Mouse (Mus musculus) hindbrain, postnatal 0 days (tissue): ENCODE measurements around the gene Zic1. TPM values are rescaled to one million over a fixed set of nuclear protein-coding genes. Genes with fewer than 3 reads are reported as not detected.

ENCODE experiments used
- ATAC-seq: fragments of 200-750 bp; cut with Nextera tagmentation; 2 replicates; pipeline ENCODE4 v1.8.0; 2017; ENCODE audit warnings: mild to moderate bottlenecking, moderate TSS enrichment, moderate library complexity
- DNase-seq: peaks from one replicate; pipeline ENCODE4 v3.0.0-alpha.2; 2015; ENCODE audit warnings: low spot score
- H3K27ac ChIP-seq: fragments of 300-500 bp; sonication (generic); 2 replicates; pipeline ENCODE4 v1.5.1; 2014; ENCODE audit warnings: mild to moderate bottlenecking
- H3K27me3 ChIP-seq: fragments of 300-500 bp; sonication (generic); 2 replicates; pipeline ENCODE4 v1.6.1; 2014; ENCODE audit warnings: low read length, mixed read lengths; ENCODE audit not compliant: insufficient read depth
- H3K36me3 ChIP-seq: fragments of 300-500 bp; sonication (generic); 2 replicates; pipeline ENCODE4 v1.6.1; 2014; ENCODE audit warnings: low read length, mixed read lengths; ENCODE audit not compliant: insufficient read depth
- H3K4me1 ChIP-seq: fragments of 300-500 bp; sonication (generic); 2 replicates; pipeline ENCODE4 v1.6.1; 2014; ENCODE audit warnings: antibody characterized with exemption, low read length, mixed read lengths; ENCODE audit not compliant: insufficient read depth
- H3K4me2 ChIP-seq: fragments of 300-500 bp; sonication (generic); 2 replicates; pipeline ENCODE4 v1.6.1; 2014; ENCODE audit warnings: low read depth, mild to moderate bottlenecking, low read length, moderate library complexity, mixed read lengths
- H3K4me3 ChIP-seq: fragments of 300-500 bp; sonication (generic); 2 replicates; pipeline ENCODE4 v1.5.1; 2014; ENCODE audit warnings: low read length
- H3K9ac ChIP-seq: fragments of 300-500 bp; sonication (generic); replicated peaks from 2 replicates; pipeline ENCODE4 v1.6.1; 2014; ENCODE audit warnings: mild to moderate bottlenecking, low read length, moderate library complexity, mixed read lengths
- H3K9me3 ChIP-seq: fragments of 300-500 bp; sonication (generic); 2 replicates; pipeline ENCODE4 v1.6.1; 2016; ENCODE audit warnings: low read length, mixed read lengths
- CTCF ChIP-seq: IDR thresholded peaks from 2 replicates; pipeline ENCODE4 v1.5.1; 2016; ENCODE audit warnings: antibody characterized with exemption, control low read depth, low read depth
- WGBS: fragments of 180-500 bp; shearing (Covaris S2); extraction: QIAGEN DNeasy Blood & Tissue Kit; methylation state at CpG from one replicate; pipeline ENCODE4 v1.1.7; 2014; 5-methylcytosine and 5-hydroxymethylcytosine counted together
- polyA plus RNA-seq: library from polyadenylated mRNA; unstranded; fragments of >200 nt; fragmentation: Nextera tagmentation; extraction: Ambion mirVana; gene quantifications from 2 replicates; pipeline ENCODE4 v1.2.1, GENCODE M21; 2015
- total RNA-seq: library from RNA; depleted of rRNA; stranded (reverse); fragments of >200 nt; gene quantifications from 2 replicates; pipeline ENCODE4 v1.2.3, GENCODE M21; 2014

Zic1 gene
- total and polyA plus RNA-seq, 2 experiments from 2014 or later = 19.7 to 342 TPM

DNA sequence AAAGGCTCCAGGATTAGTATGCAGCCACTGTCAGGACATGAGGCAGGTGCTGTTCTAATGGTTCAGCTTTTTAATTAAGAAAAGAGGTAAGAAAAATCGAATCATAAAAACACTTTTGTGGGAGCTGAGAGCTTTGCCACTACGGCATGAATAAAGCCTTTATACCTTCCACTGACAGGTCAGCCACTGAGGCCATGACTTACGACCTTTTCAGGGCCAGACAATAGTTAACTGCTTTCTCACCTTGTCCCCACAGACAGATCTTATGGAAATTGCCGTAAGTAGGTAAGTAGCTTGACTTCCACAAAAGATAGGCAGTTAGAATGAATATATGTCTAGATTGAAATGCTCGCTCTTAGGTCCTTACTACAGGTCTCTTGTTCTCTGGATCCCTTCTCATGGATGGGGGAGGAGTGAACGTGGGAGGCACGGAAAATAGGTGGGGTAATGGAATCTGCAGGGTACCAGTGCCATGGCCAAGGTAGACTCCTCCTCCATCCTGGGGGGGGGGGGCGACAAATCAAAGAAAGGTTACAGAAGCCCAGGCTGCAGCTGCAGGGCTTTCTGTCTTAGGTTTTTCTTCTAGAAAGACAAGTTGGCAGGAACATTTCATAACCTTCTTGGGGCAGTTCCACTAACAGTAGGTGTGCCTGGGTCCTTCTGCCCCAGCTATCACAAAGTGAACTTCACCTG lies 27.9 kb upstream of the Zic1 start:
- H3K4me1 ChIP-seq = no peaks in the 10 kb centered on the region
- ATAC-seq (no peak), DNase-seq (no peak)
- H3K4me2 ChIP-seq = no peak overlapping the region
- TF ChIP-seq CTCF = no peak
- no peak overlapping the region for H3K9ac ChIP-seq
- H3K27ac ChIP-seq = peak overlapping the region; percentile 42; the same call in 1 of the 2 replicates
- H3K36me3 ChIP-seq = no peaks in the 10 kb centered on the region
- peaks cover 39% of the 10 kb centered on the region; the same call in 1 of the 2 replicates for H3K27me3 ChIP-seq
- H3K4me3 ChIP-seq = no peak overlapping the region
- H3K9me3 ChIP-seq = no peaks in the 10 kb centered on the region
- 26% methylated on average over 8 of the region's 8 CpGs for WGBS

DNA sequence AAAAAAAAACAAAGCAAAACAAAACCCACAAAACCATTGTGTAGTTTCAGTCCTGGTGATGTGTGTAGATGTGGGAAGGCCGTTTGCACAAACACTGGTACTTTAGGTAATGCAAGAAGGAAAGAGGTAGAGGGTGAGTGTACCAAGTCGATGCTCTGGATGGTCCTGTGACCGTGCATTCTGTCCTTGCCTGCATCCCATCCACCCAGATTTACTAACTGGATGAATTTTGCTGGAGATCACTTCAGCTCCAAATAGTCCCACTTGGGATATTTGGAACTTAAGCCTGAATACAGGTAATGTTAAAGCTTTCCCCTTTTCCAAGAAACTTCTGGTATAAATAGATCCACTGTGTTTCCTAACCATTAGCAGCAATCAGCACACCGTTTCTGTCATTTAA lies 22.6 kb upstream of the Zic1 start:
- no peaks in the 10 kb centered on the region for H3K36me3 ChIP-seq
- H3K9ac ChIP-seq = peak overlapping the region; percentile 58; the same call in 1 of the 2 replicates
- 38% methylated on average over 4 of the region's 4 CpGs for WGBS
- peak overlapping the region; percentile 98; the same call in 1 of the 2 replicates for H3K27ac ChIP-seq
- peak overlapping the region; percentile 53 for H3K4me2 ChIP-seq
- no peak for TF ChIP-seq CTCF
- H3K27me3 ChIP-seq = peaks cover 39% of the 10 kb centered on the region
- H3K9me3 ChIP-seq = no peaks in the 10 kb centered on the region
- ATAC-seq = no peak
- no peak for DNase-seq
- H3K4me1 ChIP-seq = no peaks in the 10 kb centered on the region
- H3K4me3 ChIP-seq = no peak overlapping the region; the same call in 1 of the 2 replicates

DNA sequence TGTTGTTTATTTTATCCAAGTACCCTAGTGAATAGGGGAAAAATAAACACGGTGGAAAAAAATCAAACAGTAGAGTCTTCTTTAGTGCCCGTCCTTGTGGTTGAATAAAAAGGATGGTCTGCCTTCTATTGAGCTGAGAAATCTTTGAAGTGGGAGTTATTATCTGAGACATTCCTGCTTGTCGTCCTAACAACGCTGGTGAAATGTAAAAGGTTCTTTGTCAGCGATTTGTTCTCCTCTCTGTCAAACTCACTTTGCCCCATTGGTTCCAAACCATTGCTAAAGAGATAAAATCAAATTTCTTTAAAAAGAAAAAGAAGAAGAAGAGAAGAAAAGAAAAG lies 22.1 kb upstream of the Zic1 start:
- Histone ChIP-seq H3K36me3 (no peaks in the 10 kb centered on the region), H3K9me3 (no peaks in the 10 kb centered on the region), H3K4me3 (peak overlapping the region; percentile 30), H3K4me2 (peak overlapping the region; percentile 53), H3K9ac (peak overlapping the region; percentile 58; the same call in 1 of the 2 replicates), H3K27me3 (peaks cover 38% of the 10 kb centered on the region), H3K27ac (peak overlapping the region; percentile 98), H3K4me1 (0 out of 2 replicates have a peak, but pooled peaks cover under 1% of the 10 kb centered on the region)
- peak; percentile 42 for DNase-seq
- TF ChIP-seq CTCF = no peak
- no peak for ATAC-seq
- WGBS = 15% methylated on average over 5 of the region's 5 CpGs

DNA sequence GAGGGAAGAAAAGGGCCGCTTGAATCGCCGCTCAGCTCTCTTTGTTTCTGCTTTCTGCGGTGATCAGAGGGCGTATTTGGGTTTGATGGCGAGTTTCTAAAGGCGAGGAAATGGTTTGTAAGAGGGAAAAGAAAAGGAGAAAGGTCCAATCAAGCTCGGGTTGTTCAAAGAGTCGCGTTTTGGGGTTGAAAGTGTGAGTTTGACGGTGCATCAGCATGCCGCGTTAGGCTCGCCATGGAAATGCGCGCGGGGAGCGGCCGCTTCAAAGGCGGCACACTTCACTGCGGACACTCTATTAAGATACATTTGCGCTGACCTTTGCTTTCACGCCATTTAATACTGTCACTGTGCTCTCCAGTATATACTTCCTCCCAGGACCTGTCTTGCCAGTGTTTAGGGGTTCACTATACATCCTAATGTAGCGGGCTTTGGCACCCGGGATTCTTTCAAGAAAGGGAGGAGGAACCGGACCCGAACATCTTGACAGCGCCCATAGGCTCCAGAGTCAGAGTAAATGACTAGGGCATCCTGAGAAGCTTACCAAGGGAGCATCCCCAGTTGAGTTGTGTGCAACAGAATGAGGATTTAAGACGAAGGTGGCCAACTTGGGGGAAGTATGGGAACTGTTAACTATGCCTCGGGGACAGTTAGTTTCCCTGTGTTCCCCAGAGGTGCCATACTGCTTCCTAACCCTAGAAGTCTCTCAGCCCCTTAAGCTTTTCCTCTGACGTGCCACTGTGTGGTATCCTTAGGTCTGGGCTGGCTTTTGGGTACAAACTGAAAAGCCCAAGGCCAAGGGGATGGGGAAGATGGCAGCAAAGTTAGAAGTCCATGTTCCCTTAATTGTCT lies 21.5 kb upstream of the Zic1 start:
- peak; percentile 68 for DNase-seq
- peak; percentile 4; the same call in 1 of the 2 replicates for TF ChIP-seq CTCF
- 0 out of 2 replicates have a peak, but pooled peaks cover 7% of the 10 kb centered on the region for H3K4me1 ChIP-seq
- peak overlapping the region; percentile 98 for H3K27ac ChIP-seq
- ATAC-seq = peak; percentile 36
- peak overlapping the region; percentile 58 for H3K9ac ChIP-seq
- no peaks in the 10 kb centered on the region for H3K36me3 ChIP-seq
- no peaks in the 10 kb centered on the region for H3K9me3 ChIP-seq
- peaks cover 38% of the 10 kb centered on the region for H3K27me3 ChIP-seq
- peak overlapping the region; percentile 30 for H3K4me3 ChIP-seq
- 4% methylated on average over 31 of the region's 31 CpGs for WGBS
- peak overlapping the region; percentile 53 for H3K4me2 ChIP-seq

DNA sequence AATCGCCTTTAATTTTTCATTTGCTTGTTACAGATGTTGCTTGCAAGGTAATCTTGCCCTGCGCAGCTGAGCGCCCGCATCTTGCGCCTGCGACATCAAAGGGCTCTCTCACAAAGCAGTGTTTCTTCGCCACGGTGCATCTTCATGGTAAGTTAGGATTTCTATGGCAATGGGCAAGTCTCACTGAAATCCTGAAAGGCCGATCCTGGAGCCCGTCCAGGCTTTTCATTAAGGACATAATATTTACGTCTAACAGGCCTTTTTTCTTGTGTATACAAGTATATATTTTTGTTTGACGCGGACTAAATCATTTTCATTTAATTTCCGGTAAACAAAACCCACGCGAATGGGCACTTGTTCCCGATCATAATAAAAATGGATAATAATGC lies 20.9 kb upstream of the Zic1 start:
- no peak for TF ChIP-seq CTCF
- no peaks in the 10 kb centered on the region for H3K36me3 ChIP-seq
- H3K27me3 ChIP-seq = peaks cover 34% of the 10 kb centered on the region
- peak overlapping the region; percentile 58 for H3K9ac ChIP-seq
- 0 out of 2 replicates have a peak, but pooled peaks cover 7% of the 10 kb centered on the region for H3K4me1 ChIP-seq
- DNase-seq (peak; percentile 81), ATAC-seq (no peak)
- 10% methylated on average over 17 of the region's 17 CpGs for WGBS
- H3K4me3 ChIP-seq = peak overlapping the region; percentile 30
- H3K27ac ChIP-seq = peak overlapping the region; percentile 98
- peak overlapping the region; percentile 53 for H3K4me2 ChIP-seq
- H3K9me3 ChIP-seq = no peaks in the 10 kb centered on the region

DNA sequence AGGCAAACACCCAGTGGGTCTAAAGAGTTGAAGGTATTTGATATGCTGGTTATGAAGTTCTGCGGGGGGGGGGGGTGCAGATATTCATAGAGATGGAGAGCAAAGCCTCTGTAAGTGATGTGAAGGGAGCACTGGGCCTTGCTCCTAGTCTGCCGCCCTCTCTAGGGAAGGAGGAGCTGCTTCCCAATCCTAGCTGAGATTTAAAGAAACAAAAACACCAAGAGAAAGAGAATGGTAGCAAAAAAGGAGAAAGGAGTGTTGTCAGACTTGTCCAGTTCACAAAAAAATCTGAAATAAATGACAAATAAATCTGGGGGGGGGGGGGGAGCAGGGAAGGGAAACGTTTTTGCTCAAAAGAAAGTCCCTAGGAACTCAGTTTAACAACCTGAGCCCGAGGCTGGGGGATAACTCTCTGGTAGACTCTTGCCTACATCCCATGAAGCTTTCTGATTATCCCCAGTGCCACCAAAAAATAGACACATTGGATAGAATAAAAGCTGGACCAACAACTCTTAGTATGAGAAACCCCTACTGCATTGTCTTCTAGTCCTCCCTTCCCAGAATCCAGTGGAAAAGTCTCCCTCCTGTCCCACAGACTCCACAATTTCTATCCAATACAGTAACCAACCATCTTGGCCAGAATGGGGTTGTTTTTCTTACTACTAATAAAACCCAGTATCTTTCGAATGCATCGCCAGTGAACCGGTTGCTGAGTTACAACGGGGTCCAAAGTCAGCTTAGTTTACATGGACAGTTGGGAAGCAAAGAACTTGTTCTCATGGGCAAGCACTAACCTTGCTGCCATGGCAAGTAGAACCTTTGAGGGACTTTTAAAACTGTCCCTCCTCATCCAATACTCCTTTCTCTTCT lies 20.2 kb upstream of the Zic1 start:
- Histone ChIP-seq H3K4me1 (0 out of 2 replicates have a peak, but pooled peaks cover 7% of the 10 kb centered on the region), H3K4me3 (0 out of 2 replicates have a peak overlapping the region, but pooled peaks have one; percentile 30), H3K9me3 (no peaks in the 10 kb centered on the region), H3K27ac (peak overlapping the region; percentile 98), H3K27me3 (peaks cover 28% of the 10 kb centered on the region), H3K36me3 (no peaks in the 10 kb centered on the region), H3K9ac (peak overlapping the region; percentile 58; the same call in 1 of the 2 replicates), H3K4me2 (peak overlapping the region; percentile 53)
- no peak for TF ChIP-seq CTCF
- ATAC-seq (no peak), DNase-seq (peak; percentile 30)
- 8% methylated on average over 8 of the region's 8 CpGs for WGBS
